Mouse (Mus musculus) heart, embryonic 16.5 days (tissue): Measurements from ENCODE around the gene Rgs7. TPM values are rescaled to one million over a fixed set of nuclear protein-coding genes. Genes with fewer than 3 reads are reported as not detected.

Experiments used
- ATAC-seq: fragments of 200-750 bp; cut with Nextera tagmentation; replicated peaks from 2 replicates; pipeline ENCODE4 v1.8.0; 2017; ENCODE audit warnings: moderate number of reproducible peaks; ENCODE audit not compliant: insufficient read depth, low FRiP score; ENCODE audit errors: extremely low read depth
- H3K27ac ChIP-seq: fragments of 300-500 bp; sonication (generic); 2 replicates; pipeline ENCODE4 v1.5.1; 2014; ENCODE audit warnings: mild to moderate bottlenecking, low read length, control low read depth, moderate library complexity
- H3K27me3 ChIP-seq: fragments of 300-500 bp; sonication (generic); 2 replicates; pipeline ENCODE4 v1.6.1; 2014; ENCODE audit warnings: low read length, mixed read lengths; ENCODE audit not compliant: control insufficient read depth, insufficient read depth
- H3K36me3 ChIP-seq: fragments of 300-500 bp; sonication (generic); 2 replicates; pipeline ENCODE4 v1.6.1; 2014; ENCODE audit not compliant: control insufficient read depth, insufficient read depth
- H3K4me1 ChIP-seq: fragments of 300-500 bp; sonication (generic); 2 replicates; pipeline ENCODE4 v1.6.1; 2014; ENCODE audit warnings: low read length, mixed read lengths; ENCODE audit not compliant: control insufficient read depth, insufficient read depth
- H3K4me2 ChIP-seq: fragments of 300-500 bp; sonication (generic); 2 replicates; pipeline ENCODE4 v1.6.1; 2014; ENCODE audit warnings: low read depth, mild to moderate bottlenecking, control low read depth, low read length
- H3K4me3 ChIP-seq: fragments of 300-500 bp; sonication (generic); 2 replicates; pipeline ENCODE4 v1.5.1; 2014; ENCODE audit warnings: mild to moderate bottlenecking, control low read depth, low read length
- H3K9ac ChIP-seq: fragments of 300-500 bp; sonication (generic); 2 replicates; pipeline ENCODE4 v1.6.1; 2014; ENCODE audit warnings: low read length, control low read depth
- H3K9me3 ChIP-seq: fragments of 300-500 bp; sonication (generic); replicated peaks from 2 replicates; pipeline ENCODE4 v1.6.1; 2016; ENCODE audit warnings: low read length; ENCODE audit not compliant: control insufficient read depth
- WGBS: fragments of 180-500 bp; shearing (Covaris S2); extraction: QIAGEN DNeasy Blood & Tissue Kit; methylation state at CpG from one replicate; pipeline ENCODE4 v1.1.7; 2014; 5-methylcytosine and 5-hydroxymethylcytosine counted together
- polyA plus RNA-seq: library from polyadenylated mRNA; unstranded; fragments of >200 nt; fragmentation: Nextera tagmentation; extraction: Ambion mirVana; gene quantifications from 2 replicates; pipeline ENCODE4 v1.2.1, GENCODE M21; 2015

The Rgs7 gene
- polyA plus RNA-seq, 1 experiment from 2014 or later, result 0.41 TPM

DNA sequence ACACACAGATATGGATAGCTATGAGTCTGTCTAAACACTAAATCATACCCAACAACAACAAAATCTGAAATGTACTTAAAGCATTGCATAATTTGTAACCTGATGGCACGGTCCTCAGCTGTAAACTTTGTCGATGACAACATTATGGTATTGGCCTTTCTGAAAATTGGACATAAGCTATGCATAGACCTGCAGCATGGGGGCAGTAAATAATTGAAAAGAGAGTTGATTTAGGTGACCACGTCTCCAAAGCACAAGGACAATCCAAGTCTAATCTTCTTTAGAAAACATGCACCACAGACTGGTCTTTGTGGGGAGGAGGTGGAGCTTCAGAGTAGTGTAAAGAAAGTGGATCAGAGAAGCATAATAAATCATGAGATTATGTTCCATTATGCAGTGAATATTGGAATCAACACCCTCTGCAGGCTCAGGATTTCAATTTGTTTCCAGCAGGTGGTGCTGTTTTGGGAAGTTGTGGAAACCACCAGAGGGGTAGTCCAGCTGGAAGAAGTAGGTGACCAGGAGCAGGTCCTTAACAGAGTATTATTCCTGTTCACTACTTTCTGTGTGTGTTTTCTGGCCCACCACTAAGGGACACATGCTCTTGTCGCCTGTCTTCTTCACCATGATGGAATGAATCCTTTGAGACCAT, 373.3 kb downstream of the Rgs7 start:
- no peaks in the 10 kb centered on the region for H3K27me3 ChIP-seq
- ATAC-seq, result no peak
- no peak overlapping the region for H3K4me3 ChIP-seq
- no peaks in the 10 kb centered on the region for H3K9me3 ChIP-seq
- no peaks in the 10 kb centered on the region for H3K4me1 ChIP-seq
- no peak overlapping the region for H3K4me2 ChIP-seq
- no peak overlapping the region for H3K27ac ChIP-seq
- no peaks in the 10 kb centered on the region for H3K36me3 ChIP-seq
- WGBS, result 65% methylated on average over 4 of the region's 4 CpGs
- H3K9ac ChIP-seq, result no peak overlapping the region

DNA sequence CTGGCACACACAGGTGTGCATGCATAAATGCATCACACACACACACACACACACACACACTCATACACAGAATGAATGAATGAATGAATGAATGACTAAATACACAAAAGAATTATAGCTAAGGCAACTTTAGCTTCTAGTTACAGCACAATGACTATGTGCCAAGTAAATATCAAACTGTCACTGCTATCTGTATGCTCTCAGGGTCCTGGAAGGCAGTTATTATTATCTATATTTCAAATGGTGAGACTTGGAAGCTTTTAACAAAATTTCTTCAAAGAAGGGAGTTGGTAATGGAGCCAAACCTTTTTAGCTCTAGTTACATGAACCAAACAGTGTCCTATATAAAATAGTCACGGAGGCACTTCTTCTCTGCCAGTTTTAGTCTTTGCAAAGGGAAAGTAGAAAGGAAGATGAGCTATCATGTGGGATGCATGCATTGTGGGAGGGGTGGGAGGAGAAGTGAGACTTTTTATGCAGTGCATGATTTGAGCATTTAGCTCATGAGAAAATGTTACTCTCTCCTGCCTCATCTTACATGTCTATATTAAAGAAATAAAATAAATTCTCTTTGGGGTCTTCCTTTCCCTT, 383.9 kb downstream of the Rgs7 start:
- no peak overlapping the region for H3K4me2 ChIP-seq
- no peaks in the 10 kb centered on the region for H3K9me3 ChIP-seq
- no peaks in the 10 kb centered on the region for H3K36me3 ChIP-seq
- no peak overlapping the region for H3K27ac ChIP-seq
- no peak overlapping the region for H3K9ac ChIP-seq
- no peak overlapping the region for H3K4me3 ChIP-seq
- 92% methylated on average over 1 of the region's 1 CpGs for WGBS
- no peak for ATAC-seq
- H3K27me3 ChIP-seq, result no peaks in the 10 kb centered on the region
- no peaks in the 10 kb centered on the region for H3K4me1 ChIP-seq

DNA sequence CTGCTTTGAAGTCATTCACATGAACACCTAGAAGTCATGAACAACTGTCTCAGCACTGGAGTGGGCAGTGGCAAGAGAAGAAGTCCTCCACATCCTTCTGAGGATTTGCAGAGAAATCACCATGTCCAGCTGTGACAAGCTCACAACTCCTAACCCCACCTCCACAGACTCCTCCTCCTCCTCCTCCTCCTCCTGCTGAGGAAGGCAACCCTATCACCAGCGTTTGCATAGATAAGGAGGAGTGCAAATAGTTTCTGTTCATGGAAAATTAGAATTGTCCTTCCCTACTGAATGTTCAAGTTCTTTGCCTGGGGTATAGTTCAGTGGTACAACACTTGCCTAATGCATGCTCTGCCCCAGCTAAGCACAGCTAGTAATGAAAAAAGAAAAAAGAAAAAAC, 386.0 kb downstream of the Rgs7 start:
- Histone ChIP-seq H3K36me3 (no peaks in the 10 kb centered on the region), H3K4me3 (no peak overlapping the region), H3K9ac (no peak overlapping the region), H3K4me1 (no peaks in the 10 kb centered on the region), H3K9me3 (no peaks in the 10 kb centered on the region), H3K4me2 (no peak overlapping the region), H3K27ac (no peak overlapping the region), H3K27me3 (no peaks in the 10 kb centered on the region)
- 0% methylated on average over 1 of the region's 1 CpGs for WGBS
- ATAC-seq, result no peak

DNA sequence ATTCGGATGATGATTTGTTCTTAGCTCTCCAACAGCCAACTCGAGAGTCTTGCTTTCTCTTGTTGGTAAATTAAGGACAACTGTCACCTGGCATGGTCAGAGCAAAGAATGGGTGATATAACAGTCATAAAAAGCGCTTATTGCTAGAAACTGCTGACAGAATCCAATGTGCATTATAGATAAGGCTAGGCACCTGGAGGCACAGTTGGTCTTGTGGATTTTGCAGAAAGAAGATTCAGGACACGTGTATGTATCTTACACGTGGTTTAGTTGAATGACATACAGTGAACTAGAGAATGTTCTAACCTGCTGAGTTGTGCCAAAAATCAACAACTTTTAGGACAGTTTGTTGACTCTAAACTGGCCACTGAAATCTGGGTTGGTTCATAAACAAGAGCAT, 386.9 kb downstream of the Rgs7 start:
- H3K9me3 ChIP-seq, result no peaks in the 10 kb centered on the region
- H3K4me1 ChIP-seq, result no peaks in the 10 kb centered on the region
- H3K27me3 ChIP-seq, result no peaks in the 10 kb centered on the region
- no peak for ATAC-seq
- no peak overlapping the region for H3K9ac ChIP-seq
- H3K27ac ChIP-seq, result no peak overlapping the region
- no peaks in the 10 kb centered on the region for H3K36me3 ChIP-seq
- WGBS, result 72% methylated on average over 5 of the region's 5 CpGs
- H3K4me3 ChIP-seq, result no peak overlapping the region
- no peak overlapping the region for H3K4me2 ChIP-seq

DNA sequence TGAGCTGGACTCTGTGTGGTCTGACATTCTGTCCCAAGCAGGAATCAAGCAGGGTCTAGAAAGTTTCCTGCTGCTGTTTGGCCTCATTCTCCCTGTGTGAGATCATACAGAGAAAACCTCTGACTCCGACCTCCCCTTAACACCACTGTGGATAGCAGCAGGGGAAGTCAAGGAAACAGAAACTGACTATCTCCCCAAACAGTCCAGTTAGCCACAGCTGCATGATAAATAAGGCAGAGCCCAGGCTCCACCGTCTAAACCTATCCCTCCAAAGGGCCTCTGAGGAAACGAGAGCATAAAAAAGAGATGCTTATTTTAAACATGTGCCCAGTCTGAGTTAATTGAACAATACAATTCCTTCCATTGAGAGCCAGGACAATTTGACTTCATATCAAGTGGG, 395.3 kb downstream of the Rgs7 start:
- Histone ChIP-seq H3K27ac (no peak overlapping the region), H3K9ac (no peak overlapping the region), H3K36me3 (no peaks in the 10 kb centered on the region), H3K27me3 (no peaks in the 10 kb centered on the region), H3K4me3 (no peak overlapping the region), H3K9me3 (no peaks in the 10 kb centered on the region), H3K4me1 (no peaks in the 10 kb centered on the region), H3K4me2 (no peak overlapping the region)
- WGBS, result 45% methylated on average over 3 of the region's 3 CpGs
- ATAC-seq, result no peak

DNA sequence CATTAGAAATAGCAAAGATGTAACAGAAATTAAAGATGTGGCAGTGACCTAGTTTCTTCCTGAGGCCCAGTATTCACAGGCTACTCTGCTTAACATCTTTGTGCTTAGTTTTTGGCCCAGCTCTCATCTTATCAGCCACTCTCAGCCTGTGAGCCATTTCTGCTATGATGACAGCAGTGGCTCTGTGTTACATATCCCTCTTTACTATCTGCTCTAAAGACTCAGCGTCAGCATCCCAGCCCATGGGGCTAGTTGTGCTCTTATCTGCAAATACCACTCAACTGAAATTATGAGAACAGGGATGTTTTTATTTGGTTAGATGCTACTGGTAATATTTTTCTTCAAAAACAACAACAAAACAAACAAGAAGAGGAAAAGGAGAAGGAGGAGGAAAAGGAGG, 410.2 kb downstream of the Rgs7 start:
- Histone ChIP-seq H3K4me3 (no peak overlapping the region), H3K4me1 (peaks cover 3% of the 10 kb centered on the region; the same call in 1 of the 2 replicates), H3K27ac (no peak overlapping the region), H3K36me3 (no peaks in the 10 kb centered on the region), H3K9ac (no peak overlapping the region), H3K9me3 (no peaks in the 10 kb centered on the region), H3K4me2 (no peak overlapping the region), H3K27me3 (no peaks in the 10 kb centered on the region)
- peak; percentile 84 for ATAC-seq
- 26% methylated on average over 1 of the region's 1 CpGs for WGBS

DNA sequence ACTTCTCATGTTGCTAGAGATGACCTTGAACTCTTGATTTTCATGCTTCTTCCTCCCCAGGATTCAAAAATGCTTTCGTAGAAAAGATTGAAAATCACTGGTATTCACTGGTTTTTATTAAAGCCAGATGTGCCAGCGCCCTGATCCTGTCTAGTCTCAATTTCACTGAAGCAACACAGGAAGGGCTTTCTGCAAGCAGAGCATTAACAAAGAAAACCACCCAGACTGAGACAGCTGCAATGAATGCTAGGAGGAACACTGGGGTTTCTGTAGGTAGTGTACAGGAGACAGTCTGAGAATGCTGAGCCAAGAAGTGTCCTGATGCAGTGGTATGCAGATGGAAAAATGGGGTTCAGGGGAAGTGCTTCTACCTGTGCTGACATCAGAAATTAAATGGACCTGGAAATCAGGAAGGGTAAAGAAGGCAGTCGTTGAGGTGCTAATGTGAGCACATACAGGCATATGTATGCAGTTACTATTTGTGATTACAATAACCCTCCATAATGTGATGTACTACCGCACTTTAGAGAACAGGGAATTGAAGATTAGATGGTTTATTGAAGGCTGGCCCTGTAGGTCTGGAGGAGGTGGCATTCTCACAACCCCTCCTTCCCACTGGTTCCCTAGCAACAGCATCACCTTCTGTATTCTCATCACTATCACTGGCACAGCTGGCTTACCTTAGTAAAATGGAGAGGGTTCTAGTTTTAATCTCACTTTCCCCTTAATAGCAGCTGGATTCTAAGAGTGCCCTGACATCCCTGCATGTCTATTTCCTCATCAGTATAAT, 412.3 kb downstream of the Rgs7 start:
- WGBS, result 69% methylated on average over 4 of the region's 4 CpGs
- H3K9ac ChIP-seq, result no peak overlapping the region
- no peak overlapping the region for H3K27ac ChIP-seq
- H3K9me3 ChIP-seq, result no peaks in the 10 kb centered on the region
- ATAC-seq, result no peak
- peaks cover 3% of the 10 kb centered on the region; the same call in 1 of the 2 replicates for H3K4me1 ChIP-seq
- no peak overlapping the region for H3K4me3 ChIP-seq
- no peak overlapping the region for H3K4me2 ChIP-seq
- no peaks in the 10 kb centered on the region for H3K27me3 ChIP-seq
- H3K36me3 ChIP-seq, result no peaks in the 10 kb centered on the region

DNA sequence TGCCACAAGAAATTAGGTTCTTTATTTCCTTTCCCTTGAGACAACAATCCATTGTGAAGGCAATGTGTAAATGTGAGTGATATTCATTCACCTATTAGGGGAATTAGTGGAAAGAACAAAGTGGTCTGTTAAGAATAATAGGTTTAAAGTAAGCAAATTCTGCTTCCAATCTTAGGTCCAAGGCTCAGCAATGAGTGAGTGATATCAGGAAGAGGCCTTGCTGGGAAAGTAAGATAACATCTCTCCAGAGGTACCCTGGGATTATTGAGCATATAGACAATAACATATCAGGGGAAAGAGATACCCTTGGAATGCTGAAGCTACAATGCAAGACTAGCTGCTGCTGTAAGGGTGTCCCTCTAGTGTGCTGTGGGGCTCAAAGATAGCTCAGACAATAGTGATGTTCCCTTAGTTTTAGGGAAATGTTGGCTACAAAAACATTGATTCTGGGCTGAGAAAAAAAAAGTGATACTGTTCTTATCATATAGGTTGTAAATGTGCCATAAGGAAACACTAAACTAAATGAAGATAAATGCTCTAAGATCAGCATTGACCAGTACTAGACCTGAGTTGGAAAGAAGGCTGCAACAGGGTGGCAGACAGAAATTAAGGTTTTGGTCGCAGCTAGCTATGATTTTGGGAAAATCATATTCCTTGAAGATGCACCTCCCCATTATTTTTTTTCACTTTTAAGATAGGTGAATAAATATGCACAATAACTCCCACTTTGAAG, 418.6 kb downstream of the Rgs7 start:
- no peak overlapping the region for H3K9ac ChIP-seq
- H3K4me1 ChIP-seq, result no peaks in the 10 kb centered on the region
- H3K27me3 ChIP-seq, result no peaks in the 10 kb centered on the region
- WGBS, result 91% methylated on average over 1 of the region's 1 CpGs
- no peak overlapping the region for H3K4me2 ChIP-seq
- H3K27ac ChIP-seq, result no peak overlapping the region
- ATAC-seq, result no peak
- H3K4me3 ChIP-seq, result no peak overlapping the region
- H3K9me3 ChIP-seq, result no peaks in the 10 kb centered on the region
- H3K36me3 ChIP-seq, result no peaks in the 10 kb centered on the region
